Mouse (Mus musculus): ENCODE data around the gene Gsdmc4.
"Not testable (repeated sequence)": the region's sequence is repeated elsewhere in the genome, so short reads cannot be mapped to it uniquely, and the experiment has no call there.

- TF ChIP-seq CTCF (IDR thresholded peaks at IDR 0.05; ENCODE audit: borderline replicate concordance, insufficient read depth, low read depth, low read length); POLR2A (IDR thresholded peaks at IDR 0.05; ENCODE audit: borderline replicate concordance, insufficient read depth, low read length): not testable (repeated sequence)
These were observed 50.1 kb downstream of the Gsdmc4 start for GRCm38 (mm10) chr15:63861965-63862364.

Measured in cerebellum, adult 2 months (tissue).